Mouse (Mus musculus): Measurements from ENCODE around the gene Cdsn. TPM values are rescaled to one million over a fixed set of nuclear protein-coding genes. Genes with fewer than 3 reads are reported as not detected.

Cdsn gene
- not detected in 2 replicates for polyA plus RNA-seq (2014; fragmentation: Nextera tagmentation; extraction: Ambion mirVana)

- DNase-seq (ENCODE audit: low spot score) (no peak), ATAC-seq (replicated peaks; ENCODE audit: insufficient number of reproducible peaks, low FRiP score, low TSS enrichment, low read depth) (no peak)
- no peak within 1 kb of the TSS for H3K4me3 ChIP-seq (ENCODE audit: low read depth, low read length)
- no peak within 1 kb of the TSS for H3K4me2 ChIP-seq (ENCODE audit: low read depth, low read length)
- H3K27ac ChIP-seq (replicated peaks; ENCODE audit: low read depth, low read length): no peak within 1 kb of the TSS
- no peaks in the 10 kb centered on the region for H3K9me3 ChIP-seq (replicated peaks; ENCODE audit: control insufficient read depth, low read length)
- 73% methylated on average over 10 of the region's 10 CpGs for WGBS
- no peaks in the 10 kb centered on the region for H3K4me1 ChIP-seq (ENCODE audit: control insufficient read depth, insufficient read depth, low read length)
- no peak within 1 kb of the TSS for H3K9ac ChIP-seq (replicated peaks; ENCODE audit: low read length)
- H3K27me3 ChIP-seq (ENCODE audit: control insufficient read depth, insufficient read depth, low read length): no peaks in the 10 kb centered on the region
- no peaks in the 10 kb centered on the region for H3K36me3 ChIP-seq (replicated peaks; ENCODE audit: control insufficient read depth, insufficient read depth, low read depth, low read length)
Observed at GRCm38 (mm10) chr17:35551881-35552414, at the start of gene Cdsn. Gene Cdsn, plus strand, starts transcription at chr17:35552128.

DNA sequence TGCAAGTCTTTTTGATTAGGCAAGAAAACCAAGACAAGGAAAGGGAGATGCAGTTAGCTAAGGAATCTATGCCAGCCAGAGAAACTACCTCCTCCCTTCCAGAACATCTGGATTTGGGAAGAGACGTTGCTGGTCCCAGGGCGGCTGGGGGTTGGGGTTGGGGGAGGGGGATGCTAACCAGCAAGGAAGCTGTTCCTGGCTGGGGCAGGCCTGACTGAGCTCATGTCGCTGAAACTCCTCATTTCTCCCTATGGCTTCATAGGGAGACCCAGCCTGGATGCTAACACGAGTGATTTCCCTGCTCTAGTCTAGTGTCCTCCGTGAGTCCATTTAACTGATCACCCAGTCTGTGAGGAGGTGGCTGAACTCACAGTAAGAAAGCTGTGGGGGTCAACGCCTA is 49.7 kb upstream of the Cdsn start:
- Histone ChIP-seq H3K9me3 (replicated peaks; ENCODE audit: control insufficient read depth, low read length) (no peaks in the 10 kb centered on the region), H3K4me1 (ENCODE audit: control insufficient read depth, insufficient read depth, low read length) (no peaks in the 10 kb centered on the region), H3K27me3 (ENCODE audit: control insufficient read depth, insufficient read depth, low read length) (peaks cover 18% of the 10 kb centered on the region), H3K4me3 (ENCODE audit: low read depth, low read length) (no peak overlapping the region), H3K4me2 (ENCODE audit: low read depth, low read length) (no peak overlapping the region), H3K9ac (replicated peaks; ENCODE audit: low read length) (peak overlapping the region; percentile 5; the same call in 1 of the 2 replicates), H3K27ac (replicated peaks; ENCODE audit: low read depth, low read length) (peak overlapping the region; percentile 25; the same call in 1 of the 2 replicates), H3K36me3 (replicated peaks; ENCODE audit: control insufficient read depth, insufficient read depth, low read depth, low read length) (no peaks in the 10 kb centered on the region)
- WGBS: 2% methylated on average over 6 of the region's 6 CpGs
- peak; percentile 80 for DNase-seq (ENCODE audit: low spot score)
- peak; percentile 73; the same call in 1 of the 2 replicates for ATAC-seq (replicated peaks; ENCODE audit: insufficient number of reproducible peaks, low FRiP score, low TSS enrichment, low read depth)

GRCm38 (mm10) chr17:35502762-35503161 is 49.2 kb upstream of the Cdsn start:
- no peak overlapping the region for H3K4me2 ChIP-seq (ENCODE audit: low read depth, low read length)
- ATAC-seq (replicated peaks; ENCODE audit: insufficient number of reproducible peaks, low FRiP score, low TSS enrichment, low read depth): no peak
- 40% methylated on average over 5 of the region's 5 CpGs for WGBS
- H3K4me1 ChIP-seq (ENCODE audit: control insufficient read depth, insufficient read depth, low read length): no peaks in the 10 kb centered on the region
- H3K36me3 ChIP-seq (replicated peaks; ENCODE audit: control insufficient read depth, insufficient read depth, low read depth, low read length): no peaks in the 10 kb centered on the region
- H3K9ac ChIP-seq (replicated peaks; ENCODE audit: low read length): 0 out of 2 replicates have a peak overlapping the region, but pooled peaks have one; percentile 5
- H3K4me3 ChIP-seq (ENCODE audit: low read depth, low read length): no peak overlapping the region
- DNase-seq (ENCODE audit: low spot score): no peak
- no peaks in the 10 kb centered on the region for H3K9me3 ChIP-seq (replicated peaks; ENCODE audit: control insufficient read depth, low read length)
- H3K27me3 ChIP-seq (ENCODE audit: control insufficient read depth, insufficient read depth, low read length): peaks cover 22% of the 10 kb centered on the region
- H3K27ac ChIP-seq (replicated peaks; ENCODE audit: low read depth, low read length): peak overlapping the region; percentile 25; the same call in 1 of the 2 replicates

GRCm38 (mm10) chr17:35503849-35504248 is 48.1 kb upstream of the Cdsn start:
- Histone ChIP-seq H3K9ac (replicated peaks; ENCODE audit: low read length) (no peak overlapping the region), H3K4me1 (ENCODE audit: control insufficient read depth, insufficient read depth, low read length) (no peaks in the 10 kb centered on the region), H3K4me2 (ENCODE audit: low read depth, low read length) (no peak overlapping the region), H3K27me3 (ENCODE audit: control insufficient read depth, insufficient read depth, low read length) (peaks cover 26% of the 10 kb centered on the region), H3K4me3 (ENCODE audit: low read depth, low read length) (no peak overlapping the region), H3K36me3 (replicated peaks; ENCODE audit: control insufficient read depth, insufficient read depth, low read depth, low read length) (no peaks in the 10 kb centered on the region), H3K27ac (replicated peaks; ENCODE audit: low read depth, low read length) (no peak overlapping the region), H3K9me3 (replicated peaks; ENCODE audit: control insufficient read depth, low read length) (no peaks in the 10 kb centered on the region)
- WGBS: 19% methylated on average over 5 of the region's 5 CpGs
- DNase-seq (ENCODE audit: low spot score): no peak
- no peak for ATAC-seq (replicated peaks; ENCODE audit: insufficient number of reproducible peaks, low FRiP score, low TSS enrichment, low read depth)

- Histone ChIP-seq H3K4me3 (ENCODE audit: low read depth, low read length) (no peak overlapping the region), H3K4me2 (ENCODE audit: low read depth, low read length) (no peak overlapping the region), H3K27me3 (ENCODE audit: control insufficient read depth, insufficient read depth, low read length) (peaks cover 26% of the 10 kb centered on the region), H3K4me1 (ENCODE audit: control insufficient read depth, insufficient read depth, low read length) (no peaks in the 10 kb centered on the region), H3K9ac (replicated peaks; ENCODE audit: low read length) (no peak overlapping the region), H3K27ac (replicated peaks; ENCODE audit: low read depth, low read length) (no peak overlapping the region), H3K9me3 (replicated peaks; ENCODE audit: control insufficient read depth, low read length) (no peaks in the 10 kb centered on the region), H3K36me3 (replicated peaks; ENCODE audit: control insufficient read depth, insufficient read depth, low read depth, low read length) (no peaks in the 10 kb centered on the region)
- no peak for ATAC-seq (replicated peaks; ENCODE audit: insufficient number of reproducible peaks, low FRiP score, low TSS enrichment, low read depth)
- 9% methylated on average over 8 of the region's 8 CpGs for WGBS
- no peak for DNase-seq (ENCODE audit: low spot score)
Observed at GRCm38 (mm10) chr17:35504628-35505481, 47.1 kb upstream of the Cdsn start.

DNA sequence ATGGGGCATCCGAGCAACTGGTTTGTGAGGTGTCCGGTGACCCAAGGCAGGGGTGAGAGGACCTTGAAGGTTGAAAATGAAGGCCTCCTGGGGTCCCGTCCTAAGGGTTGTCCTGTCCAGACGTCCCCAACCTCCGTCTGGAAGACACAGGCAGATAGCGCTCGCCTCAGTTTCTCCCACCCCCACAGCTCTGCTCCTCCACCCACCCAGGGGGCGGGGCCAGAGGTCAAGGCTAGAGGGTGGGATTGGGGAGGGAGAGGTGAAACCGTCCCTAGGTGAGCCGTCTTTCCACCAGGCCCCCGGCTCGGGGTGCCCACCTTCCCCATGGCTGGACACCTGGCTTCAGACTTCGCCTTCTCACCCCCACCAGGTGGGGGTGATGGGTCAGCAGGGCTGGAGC is 46.2 kb upstream of the Cdsn start, which contains the start of gene Pou5f1:
Gene Pou5f1 (plus strand): TSS at position 243 of the 400 bp plus-strand sequence.
- DNase-seq (ENCODE audit: low spot score) (no peak), ATAC-seq (replicated peaks; ENCODE audit: insufficient number of reproducible peaks, low FRiP score, low TSS enrichment, low read depth) (no peak)
- Histone ChIP-seq H3K9me3 (replicated peaks; ENCODE audit: control insufficient read depth, low read length) (no peaks in the 10 kb centered on the region), H3K27me3 (ENCODE audit: control insufficient read depth, insufficient read depth, low read length) (peaks cover 26% of the 10 kb centered on the region), H3K36me3 (replicated peaks; ENCODE audit: control insufficient read depth, insufficient read depth, low read depth, low read length) (no peaks in the 10 kb centered on the region), H3K4me3 (ENCODE audit: low read depth, low read length) (no peak within 1 kb of the TSS), H3K4me2 (ENCODE audit: low read depth, low read length) (no peak within 1 kb of the TSS), H3K27ac (replicated peaks; ENCODE audit: low read depth, low read length) (no peak within 1 kb of the TSS), H3K9ac (replicated peaks; ENCODE audit: low read length) (no peak within 1 kb of the TSS), H3K4me1 (ENCODE audit: control insufficient read depth, insufficient read depth, low read length) (no peaks in the 10 kb centered on the region)
- WGBS: 17% methylated on average over 13 of the region's 13 CpGs

GRCm38 (mm10) chr17:35506881-35507280 is 45.0 kb upstream of the Cdsn start:
- Histone ChIP-seq H3K4me2 (ENCODE audit: low read depth, low read length) (no peak overlapping the region), H3K27me3 (ENCODE audit: control insufficient read depth, insufficient read depth, low read length) (peaks cover 26% of the 10 kb centered on the region), H3K36me3 (replicated peaks; ENCODE audit: control insufficient read depth, insufficient read depth, low read depth, low read length) (no peaks in the 10 kb centered on the region), H3K4me3 (ENCODE audit: low read depth, low read length) (no peak overlapping the region), H3K9ac (replicated peaks; ENCODE audit: low read length) (no peak overlapping the region), H3K27ac (replicated peaks; ENCODE audit: low read depth, low read length) (no peak overlapping the region), H3K4me1 (ENCODE audit: control insufficient read depth, insufficient read depth, low read length) (no peaks in the 10 kb centered on the region), H3K9me3 (replicated peaks; ENCODE audit: control insufficient read depth, low read length) (no peaks in the 10 kb centered on the region)
- DNase-seq (ENCODE audit: low spot score): no peak
- ATAC-seq (replicated peaks; ENCODE audit: insufficient number of reproducible peaks, low FRiP score, low TSS enrichment, low read depth): no peak
- 8% methylated on average over 10 of the region's 10 CpGs for WGBS

Data from embryonic facial prominence, embryonic 11.5 days (tissue).